Mouse (Mus musculus): ENCODE data around the gene Kdm5c. TPM values are rescaled to one million over a fixed set of nuclear protein-coding genes. Genes with fewer than 3 reads are reported as not detected.

Gene Kdm5c
- polyA plus RNA-seq (2021) = 86.3 TPM

- H3K27me3 ChIP-seq = peaks cover 18% of the 10 kb centered on the region
- TF ChIP-seq CTCF (IDR thresholded peaks at IDR 0.05) = no peak
- DNase-seq (ENCODE audit: low read depth, low spot score) (peak; percentile 99), ATAC-seq (peak; percentile 94)
- CTCF ChIA-PET = interaction anchor here (0.7 kb wide), 1 partner anchor 11 kb away, joined by 4 read pairs; no protein-coding TSS in a partner anchor
- in situ Hi-C loops (cut with MboI; ENCODE audit: low pct_unique_long_range_greater_than_20kb) = no loop called here
- POLR2A ChIA-PET = interaction anchor here (1.1 kb wide), 1 partner anchor 11 kb away, joined by 3 read pairs; no protein-coding TSS in a partner anchor
Measured at GRCm38 (mm10) chrX:152232781-152233763, at the start of gene Kdm5c. TSS of gene Kdm5c (plus strand) at chrX:152233020.

DNA sequence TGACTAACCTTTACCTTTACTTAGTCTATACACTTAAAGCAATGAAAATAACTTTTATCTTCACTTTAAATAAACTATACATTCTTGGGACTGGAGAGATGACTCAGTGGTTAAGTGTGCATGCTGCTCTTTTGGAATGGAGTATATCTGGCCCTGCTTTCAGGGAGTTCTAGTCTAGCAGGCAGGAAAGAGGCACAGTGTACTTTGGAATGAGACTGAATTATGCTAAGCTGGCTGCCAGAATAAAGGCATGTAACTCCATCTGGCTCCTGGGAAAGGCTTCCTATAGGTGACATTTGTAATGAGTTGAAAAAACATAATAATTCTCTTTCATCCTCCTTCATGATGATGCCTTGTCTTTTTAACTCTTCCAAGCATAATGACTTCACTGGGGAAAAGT, 45.7 kb upstream of the Kdm5c start:
- ChIA-PET POLR2A (no interaction called here), CTCF (no interaction called here)
- ATAC-seq (no peak), DNase-seq (ENCODE audit: low read depth, low spot score) (no peak)
- in situ Hi-C loops (cut with MboI; ENCODE audit: low pct_unique_long_range_greater_than_20kb) = no loop called here
- TF ChIP-seq CTCF (IDR thresholded peaks at IDR 0.05) = no peak
- peaks cover 42% of the 10 kb centered on the region for H3K27me3 ChIP-seq

GRCm38 (mm10) chrX:152191266-152191665, 41.6 kb upstream of the Kdm5c start:
- TF ChIP-seq CTCF (IDR thresholded peaks at IDR 0.05) = no peak
- CTCF ChIA-PET = no interaction called here
- no peak for ATAC-seq
- in situ Hi-C loops (cut with MboI; ENCODE audit: low pct_unique_long_range_greater_than_20kb) = no loop called here
- peaks cover 35% of the 10 kb centered on the region for H3K27me3 ChIP-seq
- POLR2A ChIA-PET = no interaction called here
- no peak for DNase-seq (ENCODE audit: low read depth, low spot score)

DNA sequence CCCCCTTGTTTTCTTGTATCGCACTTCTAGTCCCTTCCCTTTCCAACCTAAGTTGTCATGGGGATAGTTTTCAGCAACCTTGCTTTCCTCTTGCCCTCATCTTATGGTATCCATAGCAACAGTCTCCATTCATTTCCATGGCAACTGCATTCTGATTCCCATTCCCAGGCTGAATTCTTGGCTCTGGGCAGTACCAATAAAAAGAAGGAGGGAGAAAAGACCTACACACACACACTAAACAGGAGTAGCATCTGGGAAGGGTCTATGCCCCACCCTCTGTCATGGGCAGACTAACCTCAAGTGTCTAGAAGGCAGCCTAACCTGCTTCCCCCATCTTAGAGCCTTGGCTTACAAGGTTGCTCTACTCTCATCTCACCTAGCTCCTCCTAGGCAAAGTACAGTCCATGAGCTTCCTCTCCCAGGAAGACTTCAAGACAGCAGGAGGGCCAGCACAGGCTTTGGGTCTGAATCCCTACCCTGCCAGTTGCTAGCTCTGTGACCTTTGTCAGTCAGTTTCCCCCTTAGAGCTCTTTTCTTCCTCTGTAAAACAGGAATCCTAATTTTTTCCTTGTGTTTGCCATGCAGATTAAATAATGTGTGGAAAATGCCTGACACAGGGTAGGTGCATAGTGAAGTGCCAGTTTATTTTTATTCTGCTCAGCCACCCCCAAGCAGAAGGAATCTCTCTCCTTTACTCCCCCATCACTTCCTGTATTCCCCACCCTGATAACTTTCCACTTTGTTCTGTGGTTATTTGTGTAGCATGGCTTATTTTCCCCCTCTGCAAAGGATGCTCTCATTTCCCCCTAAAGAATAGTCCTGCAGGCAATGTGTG, 34.8 kb upstream of the Kdm5c start:
- TF ChIP-seq CTCF (IDR thresholded peaks at IDR 0.05) = no peak
- ATAC-seq (no peak), DNase-seq (ENCODE audit: low read depth, low spot score) (no peak)
- CTCF ChIA-PET = no interaction called here
- H3K27me3 ChIP-seq = peaks cover 41% of the 10 kb centered on the region
- POLR2A ChIA-PET = no interaction called here
- in situ Hi-C loops (cut with MboI; ENCODE audit: low pct_unique_long_range_greater_than_20kb) = no loop called here

GRCm38 (mm10) chrX:152201737-152202421, 30.9 kb upstream of the Kdm5c start:
- CTCF ChIA-PET = no interaction called here
- ATAC-seq (no peak), DNase-seq (ENCODE audit: low read depth, low spot score) (no peak)
- TF ChIP-seq CTCF (IDR thresholded peaks at IDR 0.05) = no peak
- in situ Hi-C loops (cut with MboI; ENCODE audit: low pct_unique_long_range_greater_than_20kb) = no loop called here
- POLR2A ChIA-PET = no interaction called here
- H3K27me3 ChIP-seq = peaks cover 41% of the 10 kb centered on the region

DNA sequence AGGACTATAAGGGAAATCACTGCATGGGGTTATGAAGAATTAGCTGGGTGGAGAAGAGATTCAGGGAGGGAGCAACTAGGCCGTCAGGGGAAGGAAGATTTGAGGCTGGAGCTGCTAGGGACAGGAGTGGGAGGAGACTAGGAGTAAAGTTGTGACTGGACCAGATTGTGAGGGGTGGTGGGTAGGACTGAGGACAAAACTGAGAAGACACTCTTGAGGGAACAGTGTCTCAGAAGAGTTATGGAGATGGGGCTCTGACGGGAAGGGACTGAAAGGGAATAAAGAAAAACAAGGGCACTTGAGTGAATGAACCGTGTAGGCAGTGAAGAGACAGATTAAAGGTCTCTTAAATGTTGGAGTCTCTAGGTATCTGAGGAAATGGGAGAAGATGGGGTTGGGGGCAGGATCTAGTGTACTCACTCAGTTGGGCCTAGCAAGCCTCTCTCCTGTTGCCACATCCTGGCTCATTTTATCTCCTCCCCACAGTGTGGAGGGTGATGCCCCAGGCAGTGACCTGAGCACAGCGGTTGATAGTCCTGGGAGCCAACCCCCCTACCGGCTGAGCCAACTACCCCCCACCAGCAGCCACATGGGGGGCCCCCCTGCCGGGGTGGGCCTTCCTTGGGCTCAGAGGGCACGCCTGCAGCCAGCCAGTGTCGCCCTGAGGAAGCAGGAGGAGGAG, 30.3 kb upstream of the Kdm5c start:
- CTCF ChIA-PET = no interaction called here
- ATAC-seq (no peak), DNase-seq (ENCODE audit: low read depth, low spot score) (no peak)
- in situ Hi-C loops (cut with MboI; ENCODE audit: low pct_unique_long_range_greater_than_20kb) = no loop called here
- H3K27me3 ChIP-seq = peaks cover 45% of the 10 kb centered on the region
- POLR2A ChIA-PET = no interaction called here
- TF ChIP-seq CTCF (IDR thresholded peaks at IDR 0.05) = no peak

GRCm38 (mm10) chrX:152203247-152203646, 29.6 kb upstream of the Kdm5c start:
- CTCF ChIA-PET = no interaction called here
- no peak for ATAC-seq
- no peak for TF ChIP-seq CTCF (IDR thresholded peaks at IDR 0.05)
- DNase-seq (ENCODE audit: low read depth, low spot score) = no peak
- H3K27me3 ChIP-seq = peaks cover 49% of the 10 kb centered on the region
- POLR2A ChIA-PET = no interaction called here
- in situ Hi-C loops (cut with MboI; ENCODE audit: low pct_unique_long_range_greater_than_20kb) = no loop called here

- no peak for DNase-seq (ENCODE audit: low read depth, low spot score)
- TF ChIP-seq CTCF (IDR thresholded peaks at IDR 0.05) = no peak
- peaks cover 44% of the 10 kb centered on the region for H3K27me3 ChIP-seq
- in situ Hi-C loops (cut with MboI; ENCODE audit: low pct_unique_long_range_greater_than_20kb) = no loop called here
- no peak for ATAC-seq
- POLR2A ChIA-PET = no interaction called here
- CTCF ChIA-PET = no interaction called here
Measured at GRCm38 (mm10) chrX:152205486-152205885, 27.3 kb upstream of the Kdm5c start.

DNA sequence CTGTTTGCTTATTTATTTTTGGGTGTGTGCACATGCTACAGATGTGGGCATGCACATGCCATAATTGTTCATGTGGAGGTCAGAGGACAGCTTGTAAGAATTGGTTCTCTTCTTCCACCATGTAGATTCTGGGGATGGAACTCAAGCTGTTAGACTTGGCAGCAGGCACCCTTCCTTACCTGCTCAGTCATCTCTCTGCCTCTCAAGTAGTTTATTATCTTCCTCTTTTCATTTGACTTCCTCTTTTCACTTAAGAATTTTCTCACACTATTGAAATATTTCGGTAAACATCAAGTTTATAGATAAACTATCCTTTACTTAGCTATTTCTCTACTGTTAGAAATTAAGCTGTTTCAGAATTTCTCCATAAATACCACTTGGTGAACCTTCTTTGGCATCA, 18.1 kb upstream of the Kdm5c start:
- ChIA-PET POLR2A (no interaction called here), CTCF (no interaction called here)
- in situ Hi-C loops (cut with MboI; ENCODE audit: low pct_unique_long_range_greater_than_20kb) = no loop called here
- H3K27me3 ChIP-seq = peaks cover 46% of the 10 kb centered on the region
- TF ChIP-seq CTCF (IDR thresholded peaks at IDR 0.05) = no peak
- ATAC-seq (no peak), DNase-seq (ENCODE audit: low read depth, low spot score) (no peak)

DNA sequence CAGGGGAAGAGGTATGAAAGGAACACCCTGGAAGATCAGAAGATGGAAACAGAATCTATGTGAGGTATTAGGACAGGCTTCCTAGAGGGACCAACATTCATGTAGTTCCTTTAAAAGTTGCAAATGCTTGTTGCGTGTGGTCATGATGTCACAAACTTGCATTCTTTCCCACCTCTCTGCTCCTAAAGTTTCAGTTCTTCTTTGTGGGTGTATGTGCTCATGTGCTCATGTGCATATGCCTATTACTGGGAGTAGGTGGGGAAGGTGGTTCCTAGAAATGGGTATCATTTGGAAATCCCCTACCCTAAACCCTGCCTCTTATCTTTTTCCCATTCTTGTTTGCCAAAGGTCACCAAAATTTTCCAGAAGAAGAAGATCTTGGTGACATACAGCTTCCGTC, 14.3 kb upstream of the Kdm5c start:
- no peak for ATAC-seq
- no peak for TF ChIP-seq CTCF (IDR thresholded peaks at IDR 0.05)
- no peak for DNase-seq (ENCODE audit: low read depth, low spot score)
- POLR2A ChIA-PET = no interaction called here
- CTCF ChIA-PET = no interaction called here
- H3K27me3 ChIP-seq = peaks cover 49% of the 10 kb centered on the region
- in situ Hi-C loops (cut with MboI; ENCODE audit: low pct_unique_long_range_greater_than_20kb) = no loop called here
